Mouse (Mus musculus): ENCODE data around the gene Tdrd7.

Gene Tdrd7

GRCm38 (mm10) chr4:45964771-45965439 is at the start of gene Tdrd7:
Gene Tdrd7 (plus strand): TSS chr4:45965334.
- no peak for DNase-seq (ENCODE audit: low spot score)

GRCm38 (mm10) chr4:45917091-45917490 is 48.0 kb upstream of the Tdrd7 start:
- no peak for DNase-seq (ENCODE audit: low spot score)

GRCm38 (mm10) chr4:45921663-45922435 is 43.3 kb upstream of the Tdrd7 start:
- no peak for DNase-seq (ENCODE audit: low spot score)

GRCm38 (mm10) chr4:45924011-45924410 is 41.1 kb upstream of the Tdrd7 start:
- no peak for DNase-seq (ENCODE audit: low spot score)

- no peak for DNase-seq (ENCODE audit: low spot score)
Observed at GRCm38 (mm10) chr4:45928561-45928960, 36.6 kb upstream of the Tdrd7 start.

- peak; percentile 38 for DNase-seq (ENCODE audit: low spot score)
Observed at GRCm38 (mm10) chr4:45941628-45942044, 23.5 kb upstream of the Tdrd7 start.

GRCm38 (mm10) chr4:45947729-45948128 is 17.4 kb upstream of the Tdrd7 start:
- DNase-seq (ENCODE audit: low spot score): no peak

- DNase-seq (ENCODE audit: low spot score): no peak
Observed at GRCm38 (mm10) chr4:45949109-45949848, 15.9 kb upstream of the Tdrd7 start.

GRCm38 (mm10) chr4:45951830-45952229 is 13.3 kb upstream of the Tdrd7 start:
- DNase-seq (ENCODE audit: low spot score): no peak

- DNase-seq (ENCODE audit: low spot score): no peak
Observed at GRCm38 (mm10) chr4:45953025-45953919, 11.9 kb upstream of the Tdrd7 start.

GRCm38 (mm10) chr4:45955235-45955634 is 9.9 kb upstream of the Tdrd7 start:
- DNase-seq (ENCODE audit: low spot score): no peak

- DNase-seq (ENCODE audit: low spot score): no peak
Observed at GRCm38 (mm10) chr4:45956131-45956530, 9.0 kb upstream of the Tdrd7 start.

- DNase-seq (ENCODE audit: low spot score): no peak
Observed at GRCm38 (mm10) chr4:45956706-45957105, 8.4 kb upstream of the Tdrd7 start.

GRCm38 (mm10) chr4:45965737-45966447 is 758 bp downstream of the Tdrd7 start:
- DNase-seq (ENCODE audit: low spot score): no peak

- DNase-seq (ENCODE audit: low spot score): no peak
Observed at GRCm38 (mm10) chr4:45966716-45967115, 1.6 kb downstream of the Tdrd7 start.

- DNase-seq (ENCODE audit: low spot score): no peak
Observed at GRCm38 (mm10) chr4:45967479-45968341, 2.6 kb downstream of the Tdrd7 start.

GRCm38 (mm10) chr4:45969051-45969450 is 3.9 kb downstream of the Tdrd7 start:
- DNase-seq (ENCODE audit: low spot score): no peak

- DNase-seq (ENCODE audit: low spot score): no peak
Observed at GRCm38 (mm10) chr4:45970048-45970560, 5.0 kb downstream of the Tdrd7 start.

GRCm38 (mm10) chr4:45971806-45972447 is 6.8 kb downstream of the Tdrd7 start:
- DNase-seq (ENCODE audit: low spot score): peak; percentile 97

All from layer of hippocampus, adult 11-12 months (tissue).